Mouse (Mus musculus): ENCODE results near the gene Qpctl.

DNA sequence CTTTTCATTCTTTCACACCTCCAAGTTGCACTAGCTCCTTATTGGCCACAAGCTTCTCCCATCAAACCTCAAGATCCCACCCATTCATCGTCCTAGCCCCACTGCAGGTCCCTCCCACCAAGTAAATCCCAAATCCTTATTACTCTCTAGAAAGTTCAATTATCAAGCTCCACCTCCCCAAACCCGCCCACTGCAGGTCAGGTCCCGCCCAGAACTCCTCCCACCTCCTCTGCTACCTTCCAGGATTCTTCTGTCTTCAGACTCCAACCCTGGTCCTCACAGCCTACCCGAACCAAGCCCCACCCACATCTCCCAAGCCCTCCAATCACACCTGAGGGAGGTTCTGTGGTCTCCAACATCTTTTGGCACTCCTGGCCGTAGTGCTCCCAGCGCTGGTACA is 15.1 kb upstream of the Qpctl start:
- TF ChIP-seq GATA1 (IDR thresholded peaks at IDR 0.05; ENCODE audit: borderline replicate concordance, low read length) (no peak), FLI1 (IDR thresholded peaks at IDR 0.05; ENCODE audit: low read length) (no peak)
